Mouse (Mus musculus) A20 (cell line): ENCODE results near the gene Glb1l.

ENCODE experiments used
- DNase-seq: peaks from one replicate; pipeline ENCODE4 v3.0.0-alpha.2; 2011; ENCODE audit warnings: low read depth, low spot score

Glb1l gene

DNA sequence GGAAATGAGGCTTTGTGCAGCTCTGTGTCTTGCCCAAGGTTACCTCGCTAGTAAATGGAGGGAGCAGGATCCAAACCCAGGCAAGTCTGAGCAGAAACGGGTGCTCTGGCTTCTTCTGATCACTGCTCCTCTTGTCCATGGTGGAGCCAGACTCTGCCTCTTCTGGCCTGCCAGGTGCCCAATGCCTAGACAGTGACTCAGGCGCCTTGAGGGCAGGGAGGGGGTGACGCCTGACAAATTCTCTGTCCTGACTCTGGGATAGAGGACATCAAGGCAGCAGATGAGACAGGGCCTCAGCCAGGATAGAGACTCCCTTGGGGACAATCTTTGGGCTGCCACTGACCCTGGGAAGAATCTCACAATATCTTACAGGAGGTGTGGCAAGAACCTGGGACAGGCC is 20.6 kb upstream of the Glb1l start:
- no peak for DNase-seq

DNA sequence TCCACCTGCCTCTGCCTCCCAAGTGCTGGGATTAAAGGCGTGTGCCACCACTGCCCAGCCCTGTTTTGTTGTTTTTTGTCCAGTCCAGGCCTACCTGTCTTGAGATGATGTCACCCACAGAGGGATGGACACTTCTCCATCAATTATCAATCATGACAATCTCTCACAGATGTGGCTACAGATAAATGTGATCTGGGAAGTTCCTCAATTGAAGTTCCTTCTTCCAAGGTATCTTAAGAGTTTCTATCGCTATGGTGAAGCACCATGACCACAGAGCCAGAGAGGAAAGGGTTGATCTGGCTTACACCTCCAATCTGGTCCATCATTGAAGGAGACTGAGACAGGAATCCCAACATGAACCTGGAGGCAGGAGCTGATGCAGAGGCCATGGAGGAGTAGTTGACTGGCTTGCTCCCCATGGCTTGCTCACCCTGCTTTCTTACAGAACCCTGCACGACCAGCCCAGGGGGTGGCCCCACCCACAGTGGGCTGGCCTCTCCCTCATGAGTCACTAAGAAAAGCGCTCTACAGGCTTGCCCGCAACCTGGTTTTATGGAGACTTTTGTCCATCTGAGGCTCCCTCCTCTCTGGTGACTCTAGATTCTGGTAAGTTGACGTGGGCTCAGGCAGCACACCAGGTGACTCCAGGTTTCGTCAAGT is 19.9 kb upstream of the Glb1l start:
- no peak for DNase-seq

DNA sequence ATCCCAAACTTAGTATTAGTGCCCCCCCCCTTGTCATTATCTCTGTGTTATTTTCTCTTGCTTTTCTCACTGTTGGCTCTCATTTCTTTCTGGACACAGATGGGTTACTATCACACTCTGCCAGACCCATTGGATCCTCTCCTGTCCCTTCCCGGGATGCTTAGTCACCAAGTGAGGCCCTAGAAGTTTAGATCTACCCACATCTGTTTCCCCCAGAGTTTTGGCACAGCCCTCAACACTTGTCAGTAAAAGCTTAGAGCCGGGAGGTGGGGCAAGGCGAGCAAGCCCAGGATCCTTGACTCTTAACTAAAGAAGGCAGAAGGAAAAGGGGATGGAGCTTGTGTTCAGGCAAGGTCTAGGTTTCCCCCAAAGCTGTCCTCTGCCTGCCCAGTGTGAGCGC is 18.5 kb upstream of the Glb1l start:
- no peak for DNase-seq

DNA sequence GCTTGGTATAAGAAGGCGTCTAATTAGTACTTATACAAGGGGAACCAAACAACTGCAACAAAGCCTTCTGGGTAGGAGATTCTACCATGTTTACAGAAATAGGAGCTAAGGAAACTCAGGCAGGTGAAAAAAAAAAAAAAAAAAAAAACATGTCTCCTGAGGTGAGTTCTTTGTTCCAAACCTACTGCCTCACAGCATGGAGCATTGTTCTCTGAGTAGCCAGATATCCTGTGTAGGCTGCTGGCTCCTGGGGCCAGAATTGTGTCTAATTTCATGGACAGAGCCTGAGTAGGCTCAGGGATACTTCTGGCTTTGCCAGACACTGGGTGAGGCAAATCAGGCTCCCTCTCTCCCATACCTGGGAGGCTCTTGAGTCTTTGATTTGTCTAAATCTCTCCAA is 17.0 kb upstream of the Glb1l start:
- no peak for DNase-seq

DNA sequence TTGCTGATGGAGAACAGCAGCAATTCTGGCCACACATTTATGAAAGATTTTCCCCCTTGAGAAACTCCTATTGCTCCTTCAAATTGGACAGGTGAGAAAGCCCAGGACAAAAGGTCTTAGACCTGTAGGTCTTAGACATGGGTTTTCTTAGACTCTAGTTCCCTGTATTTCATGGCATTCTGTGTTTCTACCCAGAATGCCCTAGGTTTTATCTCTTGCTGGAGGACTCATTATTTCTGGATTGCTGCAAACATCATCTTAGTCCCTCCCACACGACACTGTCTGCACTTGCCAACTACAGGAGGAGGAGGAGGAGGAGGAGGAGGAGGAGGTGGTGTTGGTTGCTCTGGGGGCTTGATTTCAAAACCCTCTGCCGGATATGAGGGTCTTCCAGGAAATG is 15.5 kb upstream of the Glb1l start:
- DNase-seq: no peak

- no peak for DNase-seq
Measured at GRCm38 (mm10) chr1:75225473-75225872, 14.9 kb upstream of the Glb1l start.

- peak; percentile 47 for DNase-seq
Measured at GRCm38 (mm10) chr1:75223532-75223931, 12.9 kb upstream of the Glb1l start.

DNA sequence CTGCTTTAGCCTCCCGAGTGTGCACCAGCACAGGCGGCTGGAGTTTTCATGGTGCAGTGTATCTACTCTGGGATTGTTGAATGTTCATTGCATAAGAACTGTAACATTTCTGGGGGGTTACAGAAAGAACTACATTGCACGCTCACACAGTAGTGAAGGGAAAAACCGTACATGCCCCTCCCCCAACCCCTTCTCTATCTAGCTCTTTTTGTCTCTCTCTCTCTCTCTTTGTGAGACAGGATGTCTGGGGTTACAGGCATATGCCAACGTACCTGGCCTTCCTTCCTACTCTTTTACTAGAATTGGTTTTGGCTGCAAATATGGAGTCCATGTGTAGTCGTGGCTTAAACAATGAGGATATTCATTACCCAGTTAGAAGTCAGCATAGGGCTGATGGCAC is 12.3 kb upstream of the Glb1l start:
- no peak for DNase-seq

- DNase-seq: no peak
Measured at GRCm38 (mm10) chr1:75221538-75221937, 10.9 kb upstream of the Glb1l start.

- DNase-seq: no peak
Measured at GRCm38 (mm10) chr1:75219531-75219930, 8.9 kb upstream of the Glb1l start, which contains the start of gene Tuba4a. TSS of gene Tuba4a (minus strand) at chr1:75219865.

DNA sequence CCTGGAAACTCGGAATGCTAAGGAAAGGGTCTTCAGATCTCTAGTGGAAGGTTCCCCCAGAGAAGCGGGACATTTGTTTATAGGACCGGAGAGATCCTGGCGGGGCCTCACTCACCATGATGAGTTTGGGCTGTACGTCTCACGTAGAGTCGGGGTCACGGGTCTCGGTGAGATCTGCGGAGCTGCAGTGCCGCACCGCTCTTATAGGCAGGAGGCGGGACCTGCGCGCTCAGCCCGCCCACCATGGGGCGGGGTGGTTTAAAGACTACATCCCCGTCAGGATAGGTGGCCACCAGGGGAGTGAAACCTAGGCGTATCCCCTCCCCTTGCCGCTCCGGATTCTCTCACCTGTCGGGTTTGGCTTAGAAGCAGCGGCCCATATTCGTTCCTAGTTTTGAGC is 8.5 kb upstream of the Glb1l start:
- peak; percentile 96 for DNase-seq

- DNase-seq: peak; percentile 86
Measured at GRCm38 (mm10) chr1:75218227-75219001, 7.8 kb upstream of the Glb1l start.

GRCm38 (mm10) chr1:75217893-75218226 is 7.2 kb upstream of the Glb1l start:
- no peak for DNase-seq

DNA sequence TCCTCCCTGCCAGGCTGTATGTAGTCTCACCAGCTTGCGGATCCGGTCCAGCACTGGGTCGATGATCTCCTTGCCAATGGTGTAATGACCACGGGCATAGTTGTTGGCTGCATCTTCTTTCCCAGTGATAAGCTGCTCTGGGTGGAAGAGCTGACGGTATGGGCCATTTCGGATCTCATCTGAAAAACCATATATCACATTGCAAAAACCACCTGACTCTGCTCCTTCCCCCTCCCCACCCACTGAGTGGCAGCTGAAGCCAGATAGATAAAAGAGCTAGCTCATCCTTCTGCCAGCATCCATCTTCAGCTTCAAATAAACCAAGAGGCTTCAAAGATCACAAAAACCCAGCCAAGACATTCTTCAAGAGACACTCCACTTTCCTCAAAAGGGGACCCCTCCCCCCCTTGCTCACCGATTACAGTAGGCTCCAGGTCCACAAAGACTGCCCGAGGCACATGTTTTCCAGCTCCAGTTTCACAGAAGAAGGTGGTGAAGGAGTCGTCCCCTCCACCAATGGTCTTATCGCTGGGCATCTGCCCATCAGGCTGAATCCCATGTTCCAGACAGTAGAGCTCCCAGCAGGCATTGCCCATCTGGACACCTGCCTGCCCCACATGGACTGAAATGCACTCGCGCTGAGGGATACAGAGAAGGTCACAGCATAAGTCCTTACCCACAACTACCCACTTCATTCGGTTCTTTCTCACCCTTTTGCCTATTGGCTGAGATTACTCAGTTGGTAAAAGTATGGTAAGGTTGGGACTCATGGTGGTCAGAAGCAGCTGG is 6.4 kb upstream of the Glb1l start:
- DNase-seq: peak; percentile 12

DNA sequence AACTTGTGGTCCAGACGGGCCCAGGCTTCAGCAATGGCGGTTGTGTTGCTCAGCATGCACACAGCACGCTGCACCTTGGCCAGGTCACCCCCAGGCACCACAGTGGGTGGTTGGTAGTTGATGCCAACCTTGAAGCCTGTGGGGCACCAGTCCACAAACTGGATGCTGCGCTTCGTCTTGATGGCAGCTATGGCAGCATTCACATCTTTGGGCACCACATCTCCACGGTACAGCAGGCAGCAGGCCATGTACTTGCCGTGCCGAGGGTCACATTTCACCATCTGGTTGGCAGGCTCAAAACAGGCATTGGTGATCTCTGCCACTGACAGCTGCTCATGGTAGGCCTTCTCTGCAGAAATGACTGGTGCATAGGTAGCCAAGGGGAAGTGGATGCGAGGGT is 5.2 kb upstream of the Glb1l start:
- no peak for DNase-seq

DNA sequence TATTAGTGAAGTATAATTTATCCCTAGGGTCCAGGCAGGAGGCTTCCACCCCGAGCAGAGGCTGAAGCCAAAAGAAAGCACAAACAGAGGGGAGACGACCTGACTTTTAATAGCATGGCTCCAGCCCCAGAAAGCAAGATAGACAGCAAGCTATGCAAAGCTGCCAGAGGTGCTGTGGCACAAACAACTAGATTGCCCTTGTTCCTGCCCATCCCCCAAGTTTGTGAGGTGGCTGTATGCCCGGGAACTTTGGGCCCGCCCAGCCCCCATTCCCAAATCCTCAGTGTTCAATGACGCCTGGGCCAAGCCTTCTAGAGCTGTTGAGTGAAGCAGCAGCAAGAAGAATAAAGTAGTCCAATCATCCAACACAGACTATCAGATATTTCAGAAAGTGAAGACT is 4.3 kb upstream of the Glb1l start:
- no peak for DNase-seq

- DNase-seq: no peak
Measured at GRCm38 (mm10) chr1:75214442-75214841, 3.8 kb upstream of the Glb1l start.

- DNase-seq: no peak
Measured at GRCm38 (mm10) chr1:75213096-75213495, 2.5 kb upstream of the Glb1l start.

- no peak for DNase-seq
Measured at GRCm38 (mm10) chr1:75212542-75212941, 1.9 kb upstream of the Glb1l start.

DNA sequence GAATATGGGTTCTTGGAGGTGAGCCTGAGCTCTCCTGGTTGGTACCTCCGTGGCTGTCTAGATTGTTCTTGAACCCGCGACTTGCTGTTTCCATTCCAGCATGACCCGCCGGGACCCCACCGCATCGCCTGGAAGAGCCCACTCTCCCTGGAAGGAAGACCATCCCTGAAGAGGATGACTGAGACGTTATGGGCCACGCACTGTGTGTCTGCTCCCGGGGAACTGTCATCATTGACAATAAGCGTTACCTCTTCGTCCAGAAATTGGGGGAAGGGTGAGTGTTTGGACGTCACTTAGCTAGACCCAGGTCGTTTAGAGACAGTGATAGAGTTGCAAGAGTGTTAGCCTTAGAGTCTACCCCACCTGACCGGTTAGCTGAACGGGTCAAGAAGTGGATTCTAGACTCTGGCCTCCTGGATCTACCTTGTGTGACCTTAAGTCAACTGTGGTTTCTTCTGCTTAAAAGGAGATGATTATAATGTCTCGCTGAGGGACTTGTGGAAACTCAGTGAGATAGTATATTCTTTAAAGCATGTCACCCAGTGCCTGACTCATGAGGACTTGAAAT is 612 bp upstream of the Glb1l start:
- DNase-seq: no peak

- DNase-seq: no peak
Measured at GRCm38 (mm10) chr1:75208967-75209678, 1.5 kb downstream of the Glb1l start.

- no peak for DNase-seq
Measured at GRCm38 (mm10) chr1:75201236-75201635, 9.4 kb downstream of the Glb1l start.
